Mouse (Mus musculus) embryonic stem cell, embryonic (primary cell): ENCODE results near the gene Aco1.

Experiments used
- CTCF ChIA-PET, 4 experiments: fragments of 300-600 bp in 2 of 4; fragments of 350-600 bp in 2 of 4; sonication (Branson Sonifier 250); formaldehyde crosslinking; loops; one replicate each; lab custom pipeline; 2022; ENCODE audit warnings: inconsistent platforms in 2 of 4; lab: Charles Lee
- POLR2A ChIA-PET, 4 experiments: fragments of 300-600 bp in 2 of 4; fragments of 350-600 bp in 2 of 4; sonication (Branson Sonifier 250); formaldehyde crosslinking; loops; one replicate each; lab custom pipeline; 2022; ENCODE audit warnings: antibody characterized with exemption in 4 of 4, inconsistent platforms in 1 of 4; lab: Charles Lee

Gene Aco1

DNA sequence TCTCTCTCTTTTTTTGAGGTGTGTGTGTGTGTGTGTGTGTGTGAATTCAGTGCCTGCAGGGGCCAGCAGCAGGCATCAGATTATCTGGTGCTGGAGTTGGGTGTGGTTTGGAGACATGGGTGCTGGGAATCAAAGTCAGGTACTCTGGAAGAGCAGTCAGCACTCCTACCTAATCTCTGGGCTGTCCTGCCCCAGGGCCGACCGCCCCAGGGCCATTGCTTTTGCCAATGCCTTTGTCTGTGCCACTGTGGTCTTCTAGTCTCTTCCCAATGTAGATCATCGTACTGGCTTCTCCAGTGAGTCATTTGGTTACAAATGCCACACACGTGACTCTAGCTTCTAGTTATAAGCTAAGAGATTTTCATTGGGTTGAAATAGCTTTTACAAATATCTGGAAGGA, 11.9 kb downstream of the Aco1 start:
- CTCF ChIA-PET: interaction anchor here in 1 of 4 experiments (0.6 kb wide), 1 partner anchor 19 kb away, joined by 3 read pairs; no protein-coding TSS in a partner anchor

DNA sequence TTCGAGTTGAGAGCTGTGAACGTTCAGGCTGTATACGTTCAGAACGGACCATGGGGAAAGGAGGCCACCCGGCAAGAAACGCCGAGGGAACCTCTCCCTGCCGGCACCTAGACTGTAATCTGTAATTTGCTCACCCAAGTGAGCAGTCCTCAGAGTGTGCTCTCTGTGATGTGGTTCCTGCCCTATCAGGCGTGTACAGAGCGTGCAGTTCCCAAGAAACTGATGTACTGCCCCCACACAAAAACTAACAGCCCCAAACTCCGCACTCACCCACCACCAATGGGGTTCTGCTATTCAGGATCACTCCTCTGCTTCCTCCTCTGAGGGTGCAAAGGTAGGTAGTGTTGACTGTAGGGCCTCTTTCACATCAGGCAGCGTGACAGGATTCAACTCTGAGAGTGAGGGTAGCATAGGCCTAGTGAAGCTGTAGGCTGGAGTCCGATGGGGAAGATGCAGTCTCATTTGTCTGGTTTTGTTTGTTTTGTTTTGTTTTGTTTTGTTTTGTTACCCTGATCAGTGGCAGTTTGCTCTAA, 12.7 kb downstream of the Aco1 start:
- POLR2A ChIA-PET: interaction anchor here in 2 of 4 experiments (0.7 to 3.5 kb wide), 4 partner anchors 13 to 112 kb away, joined by 3 to 24 read pairs (median 12); partner anchors contain the start of gene Aco1 (in 2 of the 2)
- CTCF ChIA-PET: no interaction called here

More for the DNA sequence above, 11.9 kb downstream of the Aco1 start:
- POLR2A ChIA-PET: interaction anchor here in 2 of 4 experiments (0.7 to 3.5 kb wide), 4 partner anchors 12 to 113 kb away, joined by 3 to 24 read pairs (median 4); partner anchors contain the start of gene Aco1 (in 1 of the 2)

DNA sequence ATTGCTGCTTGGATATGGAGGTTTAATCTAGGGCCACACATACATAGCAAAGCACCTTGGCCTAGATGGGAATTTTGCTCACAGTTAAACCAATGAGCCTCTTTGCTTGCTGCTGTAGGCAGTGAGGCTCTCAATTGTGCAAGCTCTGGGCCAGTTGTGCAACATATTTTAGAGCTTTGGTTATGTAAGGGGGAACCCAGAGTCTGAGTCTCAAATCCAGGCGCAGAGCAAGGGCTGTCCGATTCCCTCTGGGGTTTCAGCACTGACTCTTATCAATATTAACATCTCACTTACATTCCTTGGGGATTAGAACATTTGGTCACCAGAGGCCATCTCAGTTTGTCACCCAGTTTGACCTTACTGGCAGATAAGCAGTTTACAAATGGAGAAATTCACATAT, 13.3 kb downstream of the Aco1 start:
- CTCF ChIA-PET: no interaction called here
- POLR2A ChIA-PET: interaction anchor here in 2 of 4 experiments (0.6 to 2.9 kb wide), 4 partner anchors 13 to 604 kb away, joined by 3 to 31 read pairs (median 13); partner anchors contain the start of gene Aco1 (in 2 of the 2)

DNA sequence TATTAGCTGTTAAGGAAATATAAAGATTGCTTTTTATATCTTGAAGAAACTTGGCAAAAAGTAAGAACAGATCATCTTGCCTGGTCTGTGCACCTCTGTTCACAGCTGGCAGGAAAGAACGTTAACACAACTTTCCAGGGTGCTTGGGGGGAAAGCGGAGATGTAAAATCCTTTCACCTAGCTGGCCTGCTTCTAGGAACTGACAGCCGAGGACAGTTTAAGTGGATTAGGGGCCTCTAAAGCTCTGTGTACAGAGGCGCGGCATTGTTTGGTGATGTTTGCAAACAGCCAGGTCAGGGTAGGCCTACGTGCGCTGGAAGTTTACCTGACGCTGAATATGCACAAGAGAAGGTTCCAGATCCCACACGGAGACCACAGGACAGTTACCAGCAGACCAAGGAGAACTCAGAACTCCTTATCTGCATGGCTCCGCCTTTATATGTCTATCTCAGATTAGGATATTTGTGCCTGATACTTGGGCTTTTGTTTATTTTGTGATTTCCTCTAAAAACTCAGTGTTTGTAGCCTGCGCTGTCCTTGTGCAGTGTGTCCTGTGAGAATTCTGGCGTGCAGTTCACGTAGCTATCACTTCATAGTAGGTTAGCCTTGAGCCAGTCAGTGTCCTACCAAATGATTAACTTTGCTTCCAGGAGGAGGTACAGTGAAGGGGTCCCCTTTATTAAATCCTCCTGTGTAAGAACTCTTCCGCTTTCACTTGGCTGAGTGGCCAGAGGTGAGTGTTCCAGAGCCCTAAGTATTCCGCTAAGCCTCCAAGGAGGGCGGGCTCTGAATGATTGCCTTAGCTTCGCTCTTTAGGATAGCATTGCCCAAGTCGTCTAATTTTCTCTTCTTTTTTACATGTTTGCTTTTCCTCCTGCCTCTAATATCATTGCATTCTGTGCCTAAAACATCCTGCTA, 14.0 kb downstream of the Aco1 start:
- CTCF ChIA-PET: interaction anchor here in 1 of 4 experiments (0.6 kb wide), 1 partner anchor 146 kb away, joined by 3 read pairs; no protein-coding TSS in a partner anchor

DNA sequence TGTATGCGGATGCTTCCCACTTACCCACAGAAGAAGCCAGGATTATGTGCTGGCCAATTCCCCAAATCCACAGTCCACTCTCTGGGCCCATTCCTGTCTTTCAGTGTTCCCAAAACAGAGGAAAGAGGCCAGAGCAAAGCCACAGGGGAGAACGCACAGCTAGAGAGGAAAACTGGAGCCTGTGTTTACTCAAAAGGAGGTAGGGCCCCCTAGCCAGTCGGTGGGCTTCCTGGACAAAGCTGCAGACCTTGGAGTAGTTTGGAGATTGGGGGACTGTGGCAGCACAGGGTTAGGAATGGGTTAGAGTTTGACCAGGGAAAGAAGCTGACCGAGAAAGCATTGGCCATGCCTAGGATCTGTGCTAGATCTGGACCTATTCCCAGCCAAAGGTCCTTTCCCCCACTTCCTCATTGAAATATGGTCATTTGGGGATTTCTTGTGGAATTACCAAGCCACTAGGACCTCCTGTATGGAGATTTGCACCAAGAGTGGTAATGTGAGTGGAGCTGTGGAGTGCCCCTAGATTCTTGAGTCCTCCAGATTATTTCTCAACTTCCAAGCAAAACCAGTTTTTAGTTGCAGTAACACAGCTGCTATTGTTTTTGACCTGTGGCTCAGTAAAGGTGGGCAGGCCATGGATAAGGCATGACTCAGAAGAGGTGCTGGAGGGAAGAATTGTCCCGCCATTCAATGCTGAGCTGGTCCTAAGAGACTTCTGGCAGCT, 14.8 kb downstream of the Aco1 start:
- ChIA-PET CTCF (interaction anchor here (0.5 to 0.8 kb wide), 5 partner anchors 14 to 523 kb away, joined by 3 to 6 read pairs (median 4); no protein-coding TSS in a partner anchor), POLR2A (interaction anchor here in 3 of 4 experiments (0.6 to 2.9 kb wide), 7 partner anchors 15 to 80 kb away, joined by 3 to 31 read pairs (median 4); partner anchors contain the start of gene Aco1 (in 3 of the 3))

More for the DNA sequence above, 14.0 kb downstream of the Aco1 start:
- POLR2A ChIA-PET: interaction anchor here in 3 of 4 experiments (0.6 to 2.9 kb wide), 7 partner anchors 14 to 603 kb away, joined by 3 to 31 read pairs (median 4); partner anchors contain the start of gene Aco1 (in 3 of the 3)

DNA sequence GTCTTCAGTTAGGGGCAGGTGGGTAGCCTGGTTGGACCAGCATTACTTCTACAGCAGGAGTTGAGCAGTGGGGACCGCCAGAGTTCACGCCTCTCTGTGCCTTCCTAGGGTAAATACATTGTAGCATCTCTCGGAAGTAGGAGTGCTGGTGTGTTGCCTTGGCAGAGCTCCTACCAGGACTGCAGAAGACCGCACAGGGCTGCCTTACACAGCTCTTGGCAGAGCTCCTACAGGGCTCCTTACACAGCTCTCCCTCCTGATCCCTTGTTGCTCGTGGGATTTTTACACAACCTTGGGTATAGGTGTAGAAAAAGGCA, 15.3 kb downstream of the Aco1 start:
- ChIA-PET POLR2A (interaction anchor here in 3 of 4 experiments (0.6 to 2.9 kb wide), 7 partner anchors 15 to 79 kb away, joined by 3 to 31 read pairs (median 4); partner anchors contain the start of gene Aco1 (in 3 of the 3)), CTCF (interaction anchor here (0.5 to 0.8 kb wide), 5 partner anchors 15 to 522 kb away, joined by 3 to 6 read pairs (median 4); no protein-coding TSS in a partner anchor)

DNA sequence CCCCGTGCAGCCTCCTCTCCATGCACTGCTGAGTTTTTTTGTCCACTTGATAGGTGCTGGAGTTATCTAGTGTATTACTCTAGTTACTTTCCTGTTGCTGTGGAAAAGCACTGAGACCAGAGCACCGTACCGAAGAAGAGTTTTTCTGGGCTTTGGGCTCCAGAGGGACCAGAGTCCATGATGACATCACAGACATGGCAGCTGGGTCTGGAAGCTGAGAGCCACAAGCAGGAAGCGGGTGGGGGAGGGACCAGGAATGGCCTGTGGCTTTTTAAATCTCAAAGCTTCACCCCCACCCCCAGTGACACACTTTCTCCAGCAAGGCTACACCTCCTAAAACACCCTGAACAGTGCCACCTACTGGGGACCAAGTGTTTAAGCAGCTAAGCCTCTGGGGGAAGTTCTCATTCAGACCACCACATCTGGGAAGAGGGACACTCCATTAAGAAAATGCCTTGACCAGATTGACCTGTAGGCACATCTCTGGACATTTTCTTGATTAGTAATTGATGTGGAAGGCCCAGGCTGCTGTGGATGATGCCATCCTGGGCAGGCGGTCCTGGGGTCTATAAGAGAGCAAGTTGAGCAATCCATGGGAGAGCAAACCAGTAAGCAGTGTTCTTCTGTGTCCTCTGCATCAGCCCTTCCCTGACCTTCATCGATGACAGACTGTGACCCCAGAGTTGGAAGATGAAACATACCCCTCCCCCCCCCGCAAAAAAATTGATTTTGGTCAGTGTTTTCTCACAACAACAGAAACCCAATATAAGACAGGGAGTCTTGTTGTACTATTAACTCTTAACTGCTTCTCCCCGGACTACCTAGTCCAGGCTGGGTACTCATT, 17.9 kb downstream of the Aco1 start:
- ChIA-PET CTCF (interaction anchor here in 1 of 4 experiments (0.7 kb wide), 1 partner anchor 99 kb away, joined by 8 read pairs; no protein-coding TSS in a partner anchor), POLR2A (interaction anchor here in 2 of 4 experiments (0.6 to 1.3 kb wide), 2 partner anchors 10 to 18 kb away, joined by 5 read pairs; partner anchors contain the start of gene Aco1 (in 1 of the 2))

DNA sequence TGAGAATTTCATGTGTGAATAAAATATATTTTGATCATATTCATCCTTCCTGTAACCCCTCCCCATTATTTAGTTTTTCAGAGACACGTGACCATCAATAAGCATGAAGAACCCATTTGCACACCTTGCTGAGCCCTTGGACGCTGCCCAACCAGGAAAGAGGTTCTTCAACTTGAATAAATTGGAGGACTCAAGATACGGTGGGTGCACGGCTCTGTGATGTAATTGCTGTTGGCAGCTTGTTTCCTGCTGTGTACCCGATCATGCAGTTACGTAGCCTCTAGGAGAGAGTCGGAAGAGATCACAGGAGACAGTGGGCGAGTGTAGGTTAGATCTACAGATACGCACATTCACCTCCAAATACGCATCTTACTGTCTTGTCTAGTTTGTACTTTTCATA, 20.8 kb downstream of the Aco1 start:
- POLR2A ChIA-PET: interaction anchor here in 1 of 4 experiments (0.9 to 1.8 kb wide), 3 partner anchors 20 to 26 kb away, joined by 3 to 4 read pairs (median 3); partner anchors contain the start of gene Aco1
- CTCF ChIA-PET: interaction anchor here in 2 of 4 experiments (0.5 to 0.6 kb wide), 2 partner anchors 10 to 237 kb away, joined by 3 to 4 read pairs; no protein-coding TSS in a partner anchor

DNA sequence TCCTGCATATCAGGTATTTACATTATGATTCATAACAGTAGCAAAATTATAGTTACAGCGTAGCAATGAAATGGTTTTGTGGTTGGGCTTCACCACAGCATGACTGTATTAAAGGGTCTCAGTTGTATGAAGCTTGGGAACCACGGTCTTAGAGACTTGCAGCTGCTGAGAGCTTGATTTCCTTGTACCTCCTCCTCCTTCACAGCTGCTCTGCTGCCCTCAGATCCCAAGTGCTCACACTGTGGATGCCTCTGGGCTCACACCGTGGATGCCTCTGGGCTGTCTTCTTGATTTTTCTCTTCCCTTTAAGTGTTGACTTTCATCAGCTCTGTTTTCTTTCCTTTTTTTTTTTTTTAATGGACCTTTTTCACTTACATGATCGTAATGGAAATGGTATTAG, 28.6 kb downstream of the Aco1 start:
- POLR2A ChIA-PET: interaction anchor here in 1 of 4 experiments (0.8 kb wide), 1 partner anchor 101 kb away, joined by 3 read pairs; no protein-coding TSS in a partner anchor
- CTCF ChIA-PET: no interaction called here

DNA sequence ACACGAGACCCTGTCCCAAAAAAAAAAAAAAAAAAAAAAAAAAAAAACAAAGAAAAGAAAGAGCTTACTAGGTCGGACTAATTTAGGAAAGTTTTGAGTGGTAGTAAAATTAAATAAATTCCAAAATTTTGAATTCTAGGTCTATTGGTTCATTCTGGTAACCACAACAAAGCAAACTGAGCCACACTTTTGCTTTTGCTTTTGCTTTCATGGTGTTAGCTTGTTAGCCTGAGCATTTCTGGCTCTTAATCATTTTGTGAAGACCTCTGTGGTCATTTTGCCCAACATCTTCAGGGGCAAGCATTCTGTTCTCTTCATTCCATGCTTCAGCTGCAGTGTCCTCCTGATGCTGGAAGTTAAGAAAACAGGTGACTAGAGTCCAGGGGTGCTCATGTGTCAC, 29.5 kb downstream of the Aco1 start:
- ChIA-PET POLR2A (interaction anchor here in 2 of 4 experiments (0.6 to 1.0 kb wide), 2 partner anchors 29 kb away, joined by 3 read pairs; partner anchors contain the start of gene Aco1 (in 1 of the 2)), CTCF (interaction anchor here in 1 of 4 experiments (0.7 kb wide), 1 partner anchor 73 kb away, joined by 7 read pairs; no protein-coding TSS in a partner anchor)

DNA sequence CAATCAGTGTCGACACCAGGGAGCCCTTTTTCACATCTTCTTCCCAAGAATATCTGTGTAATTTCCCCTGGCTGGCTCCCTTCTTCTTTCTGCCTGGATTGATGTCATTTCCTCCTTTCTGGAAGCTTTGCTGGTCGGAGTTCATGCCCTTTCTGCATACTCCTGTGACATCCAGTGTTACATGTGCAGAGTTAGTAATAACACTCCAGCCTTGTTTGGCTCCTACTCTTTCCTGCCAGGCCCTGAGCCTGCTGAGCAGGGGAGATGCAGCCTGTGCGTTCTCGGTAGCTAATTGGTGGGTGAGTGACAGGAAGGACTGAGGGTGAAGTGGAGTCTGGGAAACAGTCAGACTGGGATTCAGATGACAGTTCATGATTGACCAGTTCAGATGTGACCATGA, 31.4 kb downstream of the Aco1 start:
- ChIA-PET CTCF (interaction anchor here in 1 of 4 experiments (1.4 kb wide), 1 partner anchor 9 kb away, joined by 5 read pairs; no protein-coding TSS in a partner anchor), POLR2A (interaction anchor here in 3 of 4 experiments (0.5 to 1.6 kb wide), 5 partner anchors 12 to 95 kb away, joined by 3 to 5 read pairs (median 3); partner anchors contain the start of genes Aco1 (in 1 of the 3), Smim27 (in 1 of the 3) and Topors (in 1 of the 3))

DNA sequence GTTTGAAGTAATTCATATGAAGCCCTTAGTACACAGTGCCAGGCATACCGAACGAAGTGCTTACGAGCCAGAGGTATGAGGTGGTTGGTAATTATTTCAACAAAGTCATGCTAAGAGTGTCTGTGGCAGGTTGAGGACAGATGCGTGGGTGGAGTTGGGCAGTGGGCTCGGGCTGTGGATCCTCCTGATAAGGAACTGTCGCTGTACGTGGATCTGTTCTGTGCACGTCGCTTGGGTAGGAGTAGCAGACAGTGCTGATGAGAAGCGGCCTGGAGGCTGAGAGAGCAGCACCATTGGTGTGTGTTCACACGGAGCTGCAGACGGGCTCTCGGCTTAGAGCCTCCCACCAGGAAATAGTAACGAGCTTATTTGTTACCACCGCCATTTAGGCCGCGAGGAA, 35.7 kb downstream of the Aco1 start:
- POLR2A ChIA-PET: interaction anchor here in 2 of 4 experiments (1.0 to 1.4 kb wide), 2 partner anchors 36 to 89 kb away, joined by 3 to 5 read pairs; partner anchors contain the start of gene Aco1 (in 1 of the 2)
- CTCF ChIA-PET: no interaction called here

DNA sequence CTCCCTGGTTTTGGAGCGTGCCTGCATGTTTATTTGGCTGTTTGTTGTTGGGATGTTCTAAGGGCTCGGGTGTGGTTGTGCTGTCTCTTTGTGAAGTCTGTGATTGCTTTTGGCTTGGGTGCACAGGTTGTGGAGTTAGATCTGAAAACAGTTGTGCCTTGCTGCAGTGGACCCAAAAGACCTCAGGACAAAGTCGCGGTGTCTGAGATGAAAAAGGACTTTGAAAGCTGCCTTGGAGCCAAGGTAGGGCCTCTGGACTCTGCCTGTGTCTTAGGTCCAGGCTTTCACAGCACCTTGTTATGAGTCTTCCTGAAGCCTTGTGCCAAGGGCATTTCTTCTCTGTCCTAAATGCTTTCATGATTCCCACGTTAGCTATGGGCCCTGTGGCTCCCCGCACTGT, 37.2 kb downstream of the Aco1 start:
- ChIA-PET CTCF (no interaction called here), POLR2A (no interaction called here)

DNA sequence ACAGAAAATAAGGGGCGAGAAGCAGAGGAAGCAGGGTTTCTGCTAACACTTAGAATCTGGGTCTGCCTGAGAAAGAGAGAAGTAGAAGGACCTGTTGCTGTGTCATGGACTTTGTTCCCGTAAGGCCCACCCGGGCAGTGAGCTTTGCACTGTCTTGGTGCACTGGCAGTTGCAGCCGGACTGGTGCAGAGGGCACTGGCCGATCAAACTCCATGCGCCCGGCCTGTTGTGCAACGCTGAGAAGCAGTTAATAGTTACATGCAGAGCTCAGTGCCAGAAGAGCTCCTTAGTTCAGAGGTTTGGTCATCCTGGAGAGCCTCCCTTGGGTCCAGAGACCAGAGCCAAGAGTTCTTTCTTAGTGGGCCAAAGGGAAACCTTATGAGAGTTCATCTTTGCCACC, 38.8 kb downstream of the Aco1 start:
- ChIA-PET CTCF (interaction anchor here in 2 of 4 experiments (0.5 to 0.6 kb wide), 2 partner anchors 13 to 29 kb away, joined by 3 read pairs; no protein-coding TSS in a partner anchor), POLR2A (interaction anchor here in 2 of 4 experiments (0.5 to 2.2 kb wide), 3 partner anchors 29 to 88 kb away, joined by 3 to 12 read pairs (median 6); partner anchors contain the start of genes Aco1 (in 1 of the 2), Smim27 (in 1 of the 2) and Topors (in 1 of the 2))

DNA sequence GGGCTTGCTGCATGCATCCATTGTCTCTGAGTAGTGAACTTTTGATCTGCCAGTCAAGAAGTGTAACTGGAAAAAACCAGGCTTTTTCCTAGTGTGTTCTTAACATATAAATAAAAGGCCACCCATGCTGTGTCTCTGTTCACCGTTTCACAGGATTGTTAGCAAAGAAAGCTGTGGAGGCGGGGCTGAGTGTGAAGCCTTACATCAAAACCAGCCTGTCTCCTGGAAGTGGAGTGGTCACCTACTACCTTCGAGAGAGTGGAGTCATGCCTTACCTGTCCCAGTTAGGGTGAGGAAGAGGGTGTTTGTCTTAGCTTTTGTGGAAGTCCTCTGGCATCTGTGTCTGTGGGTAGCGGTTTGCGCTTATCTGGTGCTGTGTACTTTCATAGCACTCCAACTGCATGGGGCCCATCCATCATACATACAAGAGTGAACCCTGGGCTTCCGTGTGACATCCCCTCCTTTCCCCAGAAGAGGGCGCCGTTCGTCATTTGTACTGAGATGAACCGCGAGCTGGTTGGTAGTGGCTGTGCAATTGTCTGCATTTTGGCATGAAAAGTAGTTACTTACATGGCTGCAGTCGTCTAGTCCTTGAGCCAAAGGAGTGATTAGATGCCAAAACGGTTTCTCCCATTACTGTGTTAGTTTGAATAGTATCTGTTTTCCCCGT, 39.9 kb downstream of the Aco1 start:
- CTCF ChIA-PET: interaction anchor here (0.5 to 2.2 kb wide), 27 partner anchors 9 to 1321 kb away, joined by 3 to 11 read pairs (median 4); partner anchors contain the start of gene Aco1 (in 1 of the 4)
- POLR2A ChIA-PET: interaction anchor here in 3 of 4 experiments (0.9 to 2.2 kb wide), 16 partner anchors 9 to 103 kb away, joined by 3 to 12 read pairs (median 4); partner anchors contain the start of genes Aco1 (in 2 of the 3), Smim27 (in 1 of the 3) and Topors (in 1 of the 3)
